Mouse (Mus musculus) stomach, embryonic 14.5 days (tissue): ENCODE data around the gene G6pc3. TPM values are rescaled to one million over a fixed set of nuclear protein-coding genes. Genes with fewer than 3 reads are reported as not detected.

Experiments used
- ATAC-seq: fragments of 200-750 bp; cut with Nextera tagmentation; 2 replicates; pipeline ENCODE4 v1.8.0; 2017; ENCODE audit warnings: low read depth, moderate TSS enrichment; ENCODE audit not compliant: insufficient number of reproducible peaks, insufficient read depth, low FRiP score
- H3K27ac ChIP-seq: fragments of 300-500 bp; sonication (generic); 2 replicates; pipeline ENCODE4 v1.5.1; 2014; ENCODE audit warnings: mild to moderate bottlenecking, low read length, moderate library complexity, mixed read lengths
- H3K27me3 ChIP-seq: fragments of 300-500 bp; sonication (generic); 2 replicates; pipeline ENCODE4 v1.6.1; 2014; ENCODE audit warnings: low read length, control low read depth, mixed read lengths; ENCODE audit not compliant: control insufficient read depth, insufficient read depth
- H3K36me3 ChIP-seq: fragments of 300-500 bp; sonication (generic); 2 replicates; pipeline ENCODE4 v1.6.1; 2014; ENCODE audit warnings: mild to moderate bottlenecking, control low read depth, low read length, moderate library complexity, mixed read lengths; ENCODE audit not compliant: control insufficient read depth, insufficient read depth
- H3K4me1 ChIP-seq: fragments of 300-500 bp; sonication (generic); 2 replicates; pipeline ENCODE4 v1.6.1; 2014; ENCODE audit warnings: low read length, control low read depth, mixed read lengths; ENCODE audit not compliant: control insufficient read depth, insufficient read depth
- H3K4me2 ChIP-seq: fragments of 300-500 bp; sonication (generic); replicated peaks from 2 replicates; pipeline ENCODE4 v1.6.1; 2014; ENCODE audit warnings: low read depth, low read length, control low read depth
- H3K4me3 ChIP-seq: fragments of 300-500 bp; sonication (generic); 2 replicates; pipeline ENCODE4 v1.5.1; 2014; ENCODE audit warnings: low read depth, low read length, control low read depth
- H3K9ac ChIP-seq: fragments of 300-500 bp; sonication (generic); replicated peaks from 2 replicates; pipeline ENCODE4 v1.6.1; 2014; ENCODE audit warnings: low read depth, mild to moderate bottlenecking, control low read depth, low read length, moderate library complexity, mixed read lengths
- H3K9me3 ChIP-seq: fragments of 300-500 bp; sonication (generic); 2 replicates; pipeline ENCODE4 v1.6.1; 2016; ENCODE audit warnings: low read depth, low read length, control low read depth; ENCODE audit not compliant: control insufficient read depth
- WGBS: fragments of 180-500 bp; shearing (Covaris S2); extraction: QIAGEN DNeasy Blood & Tissue Kit; methylation state at CpG from one replicate; pipeline ENCODE4 v1.1.7; 2014; 5-methylcytosine and 5-hydroxymethylcytosine counted together
- polyA plus RNA-seq: library from polyadenylated mRNA; unstranded; fragments of >200 nt; fragmentation: Nextera tagmentation; extraction: Ambion mirVana; gene quantifications from 2 replicates; pipeline ENCODE4 v1.2.1, GENCODE M21; 2014

The G6pc3 gene
- polyA plus RNA-seq, 1 experiment from 2014 or later, result 36.6 TPM

DNA sequence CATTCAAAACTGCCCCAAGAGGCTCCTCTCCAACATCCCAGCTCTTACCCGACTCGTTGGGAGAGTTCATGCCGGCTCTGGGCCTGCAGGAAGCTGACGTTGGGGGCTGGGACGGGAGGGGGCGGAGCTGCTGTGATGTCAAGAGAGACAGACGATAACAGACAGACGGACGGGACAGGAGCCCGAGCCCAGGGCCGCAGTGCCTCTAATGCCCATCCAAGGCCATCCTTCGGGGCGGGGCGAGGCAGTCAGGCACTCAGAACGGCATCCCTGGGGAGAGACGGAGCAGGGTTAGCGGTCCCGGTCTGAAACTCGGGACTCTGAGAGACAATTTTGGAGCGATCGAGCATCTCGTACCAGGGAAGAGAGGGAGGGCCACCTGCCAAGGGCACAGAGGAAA is 35.3 kb downstream of the G6pc3 start:
- Histone ChIP-seq H3K9ac (no peak overlapping the region), H3K4me1 (peaks cover 65% of the 10 kb centered on the region), H3K36me3 (no peaks in the 10 kb centered on the region), H3K4me3 (no peak overlapping the region), H3K27me3 (no peaks in the 10 kb centered on the region), H3K9me3 (no peaks in the 10 kb centered on the region), H3K4me2 (peak overlapping the region; percentile 22), H3K27ac (no peak overlapping the region)
- no peak for ATAC-seq
- 19% methylated on average over 22 of the region's 22 CpGs for WGBS

DNA sequence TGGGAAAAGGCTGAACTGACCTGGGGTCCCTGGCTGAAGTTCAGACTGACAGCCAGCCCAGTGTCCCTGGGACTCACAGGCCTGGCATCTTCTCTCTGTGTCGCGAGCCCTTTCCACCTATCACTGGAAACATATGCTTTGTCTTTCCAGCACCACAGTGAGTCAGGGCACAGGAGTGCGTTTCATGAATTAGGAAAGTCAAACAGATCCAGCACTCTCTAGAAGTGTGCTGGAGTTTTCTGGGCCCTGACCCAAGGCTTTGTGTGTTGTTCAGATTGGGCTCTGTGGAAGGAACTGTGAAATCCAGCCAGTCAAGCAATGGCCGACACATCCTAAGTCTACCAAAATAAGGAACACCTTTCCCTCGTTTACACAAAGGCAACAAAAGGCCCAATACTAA is 35.8 kb downstream of the G6pc3 start:
- Histone ChIP-seq H3K9me3 (no peaks in the 10 kb centered on the region), H3K4me3 (no peak overlapping the region), H3K4me2 (no peak overlapping the region), H3K36me3 (no peaks in the 10 kb centered on the region), H3K27me3 (no peaks in the 10 kb centered on the region), H3K9ac (no peak overlapping the region), H3K4me1 (peaks cover 60% of the 10 kb centered on the region), H3K27ac (no peak overlapping the region)
- no peak for ATAC-seq
- 45% methylated on average over 5 of the region's 5 CpGs for WGBS

DNA sequence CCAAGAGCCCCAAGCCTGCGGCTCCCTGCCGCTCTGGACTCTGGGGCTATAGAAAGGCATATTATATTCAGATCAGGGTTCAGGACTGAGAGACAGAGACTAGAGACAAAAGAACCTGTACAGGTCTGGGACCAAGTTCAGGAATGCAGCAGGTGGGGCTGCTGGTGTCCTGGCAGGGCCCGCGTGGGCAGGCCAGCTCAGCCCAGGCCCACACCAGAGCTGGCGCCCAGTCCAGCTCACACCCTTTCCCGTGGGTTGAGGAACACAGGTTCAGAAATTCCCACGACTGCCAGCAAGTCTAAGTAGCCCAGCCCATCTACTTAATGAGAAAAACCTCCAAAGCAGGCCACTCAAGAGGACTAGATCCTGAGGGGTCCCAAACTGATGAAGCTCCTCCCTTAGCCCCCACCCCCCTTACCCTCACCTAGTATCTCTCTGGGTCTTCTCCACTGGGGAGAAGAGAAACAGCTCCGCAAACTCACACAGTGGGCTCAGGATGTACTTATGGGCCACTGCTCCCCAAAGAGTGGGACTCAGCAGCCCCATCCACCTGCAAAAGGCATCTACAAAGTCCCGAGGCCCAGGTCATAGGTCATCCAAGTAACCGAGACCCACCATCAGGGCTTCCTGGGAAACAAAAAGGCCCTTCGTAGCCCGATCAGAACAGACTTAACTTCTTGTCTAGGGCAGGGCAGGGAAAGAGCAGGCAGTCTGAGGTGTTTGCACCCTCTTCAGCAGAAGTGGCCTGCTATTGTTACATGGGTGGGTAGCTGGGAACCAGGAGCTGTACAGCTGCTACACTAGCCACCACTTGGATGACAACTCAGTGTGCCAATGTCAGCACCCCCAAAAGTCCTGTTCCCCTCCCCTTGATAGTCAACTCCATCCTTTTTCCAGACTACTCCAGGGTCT is 36.9 kb downstream of the G6pc3 start:
- 73% methylated on average over 12 of the region's 12 CpGs for WGBS
- no peaks in the 10 kb centered on the region for H3K9me3 ChIP-seq
- no peaks in the 10 kb centered on the region for H3K27me3 ChIP-seq
- H3K27ac ChIP-seq, result no peak overlapping the region; the same call in 1 of the 2 replicates
- peaks cover 56% of the 10 kb centered on the region for H3K4me1 ChIP-seq
- ATAC-seq, result no peak
- H3K4me3 ChIP-seq, result no peak overlapping the region
- H3K9ac ChIP-seq, result no peak overlapping the region
- no peak overlapping the region for H3K4me2 ChIP-seq
- H3K36me3 ChIP-seq, result no peaks in the 10 kb centered on the region

DNA sequence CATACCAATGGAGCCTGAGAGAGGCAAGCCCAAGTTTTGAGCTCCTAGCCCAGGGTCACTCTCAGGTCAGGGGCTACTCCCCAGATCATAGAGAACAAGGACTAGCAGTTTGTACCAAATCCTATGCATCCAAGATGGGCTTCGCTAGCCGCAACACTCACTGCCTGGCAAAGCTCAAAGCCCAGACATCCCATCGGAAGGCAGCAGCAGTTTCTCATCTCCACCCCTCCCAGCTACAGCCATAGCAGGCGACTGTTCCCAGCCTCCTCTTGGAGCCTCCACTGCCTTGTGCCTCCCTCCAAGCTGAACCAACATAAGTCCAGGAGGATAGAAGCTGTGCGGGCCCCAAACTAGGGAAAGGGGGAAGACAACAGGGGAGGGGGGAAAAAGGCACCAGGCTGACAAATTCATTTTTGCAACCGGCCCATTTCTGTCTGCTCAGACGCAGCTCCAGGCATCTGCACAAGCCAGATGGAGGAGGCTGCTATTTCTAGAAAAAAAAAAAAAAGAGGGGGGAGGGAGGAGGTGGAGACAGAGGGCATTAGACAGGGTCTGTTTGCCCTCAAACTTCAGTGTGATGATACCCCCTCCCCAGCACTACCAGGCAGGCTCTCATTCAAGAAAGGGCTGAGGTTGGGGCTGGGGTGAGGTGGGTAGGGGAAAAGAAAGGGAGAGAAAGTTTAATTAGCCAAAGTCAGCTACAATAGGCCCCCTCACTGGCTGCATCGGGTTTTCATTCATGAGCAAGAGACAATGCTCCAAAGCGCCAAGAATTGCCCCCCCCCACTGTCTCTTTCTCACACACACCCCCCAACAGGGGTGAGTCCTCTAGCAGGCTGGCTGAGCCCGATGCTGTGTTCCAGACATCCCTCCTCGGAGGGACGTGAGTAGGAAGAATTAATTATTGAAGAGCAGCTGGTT is 38.1 kb downstream of the G6pc3 start:
- Histone ChIP-seq H3K4me2 (peak overlapping the region; percentile 88), H3K27ac (peak overlapping the region; percentile 29), H3K9me3 (no peaks in the 10 kb centered on the region), H3K4me3 (peak overlapping the region; percentile 92), H3K4me1 (peaks cover 56% of the 10 kb centered on the region), H3K27me3 (no peaks in the 10 kb centered on the region), H3K36me3 (no peaks in the 10 kb centered on the region), H3K9ac (no peak overlapping the region)
- no peak for ATAC-seq
- 16% methylated on average over 12 of the region's 12 CpGs for WGBS

DNA sequence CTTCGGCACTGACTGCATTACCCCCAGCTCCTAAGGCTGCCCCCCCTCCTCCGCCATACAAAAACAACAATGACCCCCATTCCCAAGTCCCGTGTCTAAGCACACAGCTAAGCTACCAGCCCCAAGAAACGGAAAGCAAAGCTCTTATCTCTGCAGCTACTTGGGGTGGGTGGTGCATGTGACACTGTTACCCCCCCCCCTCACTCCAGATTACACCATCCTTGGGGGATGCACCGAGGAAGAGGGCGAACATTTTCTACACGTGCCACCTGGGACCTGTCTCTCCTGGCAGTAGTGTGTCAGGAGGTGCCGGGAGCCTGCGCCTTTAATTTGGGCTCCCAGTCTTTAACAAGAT is 38.7 kb downstream of the G6pc3 start:
- Histone ChIP-seq H3K27ac (peak overlapping the region; percentile 29), H3K36me3 (no peaks in the 10 kb centered on the region), H3K27me3 (no peaks in the 10 kb centered on the region), H3K4me1 (peaks cover 51% of the 10 kb centered on the region), H3K4me3 (peak overlapping the region; percentile 92), H3K9me3 (no peaks in the 10 kb centered on the region), H3K9ac (no peak overlapping the region), H3K4me2 (peak overlapping the region; percentile 88)
- WGBS, result 23% methylated on average over 9 of the region's 9 CpGs
- ATAC-seq, result no peak

DNA sequence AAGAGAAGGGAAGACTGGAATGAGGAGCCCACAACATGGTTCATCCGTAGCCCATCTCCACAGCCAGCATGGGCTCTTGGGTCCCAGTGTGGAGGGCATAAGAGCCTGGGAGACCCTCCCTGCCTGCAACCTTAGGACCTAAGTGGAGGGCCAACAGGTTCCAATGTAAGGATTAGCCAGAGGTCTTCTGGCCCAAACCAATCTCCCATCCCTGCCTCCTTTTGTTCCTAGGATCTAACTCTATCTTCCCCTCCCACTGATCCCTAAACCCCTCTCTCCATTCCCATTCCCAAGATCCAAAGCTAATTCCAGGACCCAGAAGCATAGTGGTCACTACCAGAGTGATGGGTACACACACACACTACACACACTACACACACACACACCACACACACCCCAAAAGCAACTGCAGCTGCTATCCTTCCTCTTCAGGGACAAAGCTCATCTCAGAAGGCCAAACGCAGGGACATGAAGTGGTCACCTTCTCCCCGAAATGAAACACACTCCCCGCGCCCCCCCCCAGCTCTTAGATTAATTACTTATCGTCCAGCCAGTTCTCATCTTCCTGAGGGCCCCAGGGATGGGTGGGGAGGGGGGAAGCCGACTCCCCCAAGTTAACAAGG is 39.3 kb downstream of the G6pc3 start:
- H3K9me3 ChIP-seq, result no peaks in the 10 kb centered on the region
- H3K4me2 ChIP-seq, result peak overlapping the region; percentile 88
- WGBS, result 14% methylated on average over 7 of the region's 7 CpGs
- no peaks in the 10 kb centered on the region for H3K36me3 ChIP-seq
- H3K9ac ChIP-seq, result peak overlapping the region; percentile 81; the same call in 1 of the 2 replicates
- ATAC-seq, result no peak
- peak overlapping the region; percentile 92 for H3K4me3 ChIP-seq
- H3K4me1 ChIP-seq, result peaks cover 51% of the 10 kb centered on the region
- no peaks in the 10 kb centered on the region for H3K27me3 ChIP-seq
- peak overlapping the region; percentile 29 for H3K27ac ChIP-seq

DNA sequence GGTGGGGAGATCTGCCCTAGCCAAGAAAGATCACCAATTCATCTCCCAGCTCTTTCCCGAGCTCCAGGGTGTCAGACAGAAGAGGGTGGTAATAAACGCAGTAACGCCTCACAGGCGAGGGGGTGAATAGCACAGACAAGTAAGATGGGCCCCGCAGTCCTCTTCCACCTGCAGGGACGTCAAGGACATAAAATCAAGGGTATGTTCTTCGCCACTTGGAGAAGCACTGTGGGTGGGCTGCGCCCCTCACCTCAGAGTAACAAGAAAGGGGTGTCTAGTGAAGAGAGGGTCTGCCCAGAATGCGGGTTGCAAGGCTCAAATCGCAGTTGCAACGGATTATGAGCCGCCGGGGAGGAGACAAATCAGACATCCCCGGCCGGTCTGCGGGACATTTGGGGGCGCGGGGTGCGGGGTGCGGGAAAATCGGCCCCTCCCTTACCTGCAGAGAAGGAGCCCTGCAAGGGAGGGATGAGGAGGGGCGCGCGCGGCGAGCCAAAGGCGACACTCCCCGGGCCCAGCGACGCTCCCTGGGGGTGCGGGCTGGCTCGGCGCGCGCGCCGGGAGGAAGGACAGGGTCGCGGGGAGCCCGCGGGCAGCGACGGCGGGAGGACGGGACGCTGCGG is 40.0 kb downstream of the G6pc3 start:
- Histone ChIP-seq H3K36me3 (no peaks in the 10 kb centered on the region), H3K4me3 (peak overlapping the region; percentile 92), H3K4me1 (peaks cover 45% of the 10 kb centered on the region), H3K9me3 (no peaks in the 10 kb centered on the region), H3K9ac (peak overlapping the region; percentile 81), H3K27me3 (no peaks in the 10 kb centered on the region), H3K27ac (peak overlapping the region; percentile 80), H3K4me2 (peak overlapping the region; percentile 88)
- ATAC-seq, result peak; percentile 14; the same call in 1 of the 2 replicates
- under 1% methylated on average over 27 of the region's 47 CpGs for WGBS
